Mouse (Mus musculus) naive thymus-derived CD4-positive, alpha-beta T cell, adult 2 months (primary cell): ENCODE results near the gene Sacm1l.

ENCODE experiments used
- DNase-seq: peaks from one replicate; pipeline ENCODE4 v3.0.0-alpha.2; 2011; ENCODE audit warnings: low read depth

Gene Sacm1l

DNA sequence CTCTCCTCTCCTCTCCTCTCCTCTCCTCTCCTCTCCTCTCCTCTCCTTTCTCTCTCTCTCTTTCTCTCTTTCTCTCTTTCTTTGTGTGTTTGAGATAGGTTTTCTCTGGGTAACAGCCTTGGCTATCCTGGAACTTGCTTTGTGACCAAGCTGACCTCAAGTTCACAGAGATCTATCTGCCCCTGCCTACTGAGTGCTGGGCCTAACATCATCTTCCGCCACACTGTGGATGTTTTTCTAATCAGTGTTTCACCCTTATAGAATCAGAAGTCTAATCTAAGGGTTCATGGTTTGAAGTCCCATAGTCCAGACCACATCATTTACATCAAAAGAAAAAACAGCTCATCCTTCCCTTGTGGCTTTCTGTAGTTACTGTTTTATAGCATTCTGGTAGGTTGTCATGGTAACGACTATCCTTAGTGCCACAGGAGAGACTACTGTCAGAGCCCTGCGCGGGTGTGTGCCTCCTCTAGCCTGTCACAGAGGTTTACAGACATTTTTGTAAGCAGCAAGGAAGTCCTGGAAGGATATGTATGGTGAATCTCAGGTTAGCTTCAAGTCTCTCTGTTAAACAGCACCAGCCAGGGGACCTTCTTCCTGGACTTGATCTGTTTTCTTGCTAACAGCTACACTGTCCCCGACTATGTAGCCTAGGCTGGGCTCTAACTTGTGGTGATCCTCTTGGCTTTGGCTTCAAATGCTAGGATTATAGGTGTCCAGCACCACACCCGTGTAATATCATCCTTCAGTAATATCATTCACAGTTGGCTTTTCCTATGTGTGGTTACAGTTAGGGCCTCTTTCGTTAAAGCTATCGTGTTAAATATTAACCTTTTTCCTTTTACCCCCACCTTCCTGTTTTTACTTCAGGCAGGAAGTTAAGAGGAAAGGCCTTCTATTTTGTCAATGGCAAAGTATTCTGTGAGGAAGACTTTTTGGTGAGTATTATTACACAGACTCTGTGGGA lies 19.6 kb upstream of the Sacm1l start:
- DNase-seq = peak; percentile 92

- no peak for DNase-seq
These were observed 18.6 kb upstream of the Sacm1l start for GRCm38 (mm10) chr9:123510926-123511325.

DNA sequence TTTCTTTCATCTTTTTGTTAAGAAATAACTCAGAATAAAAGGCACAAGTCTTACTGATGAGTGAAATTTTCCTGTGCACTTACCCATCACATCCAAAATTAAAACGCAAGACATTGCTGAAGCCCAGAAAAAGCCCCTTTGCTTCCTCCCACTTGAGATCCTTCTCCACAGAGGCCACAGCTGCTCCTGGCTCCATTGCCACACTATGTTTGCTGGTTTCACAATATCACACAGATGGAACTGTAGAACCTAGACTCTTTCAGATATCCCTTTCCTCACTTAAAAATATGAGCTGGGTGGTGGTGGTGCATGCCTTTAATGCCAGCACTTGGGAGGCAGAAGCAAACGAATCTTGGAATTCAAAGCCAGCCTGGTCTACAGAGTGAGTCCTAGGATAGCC lies 17.1 kb upstream of the Sacm1l start:
- DNase-seq = no peak

GRCm38 (mm10) chr9:123515087-123515486 lies 14.5 kb upstream of the Sacm1l start:
- no peak for DNase-seq

- DNase-seq = no peak
These were observed 12.7 kb upstream of the Sacm1l start for GRCm38 (mm10) chr9:123516641-123517385.

- DNase-seq = peak; percentile 68
These were observed 10.3 kb upstream of the Sacm1l start for GRCm38 (mm10) chr9:123518969-123519894.

GRCm38 (mm10) chr9:123520735-123521134 lies 8.8 kb upstream of the Sacm1l start:
- DNase-seq = no peak

GRCm38 (mm10) chr9:123523676-123524075 lies 5.9 kb upstream of the Sacm1l start:
- DNase-seq = peak; percentile 78

DNA sequence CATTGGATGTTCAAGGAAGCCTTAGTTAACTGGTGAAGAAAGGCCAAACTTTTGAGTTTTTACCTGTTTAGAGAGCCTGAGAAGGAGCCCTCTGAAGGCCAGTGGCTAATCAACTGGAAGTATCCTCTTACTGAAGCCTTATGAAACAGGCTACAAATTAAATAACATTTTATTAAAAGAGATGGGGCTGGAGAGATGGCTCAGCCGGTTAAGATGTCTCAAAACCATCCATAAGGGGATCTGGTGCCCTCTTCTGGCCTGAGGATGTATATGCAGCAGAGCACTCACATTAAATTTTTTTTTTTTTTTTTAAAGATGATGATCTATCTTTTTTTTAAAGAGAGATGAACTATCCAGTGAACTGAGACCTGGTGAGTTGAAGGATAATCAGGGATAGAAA lies 4.5 kb upstream of the Sacm1l start:
- peak; percentile 90 for DNase-seq

DNA sequence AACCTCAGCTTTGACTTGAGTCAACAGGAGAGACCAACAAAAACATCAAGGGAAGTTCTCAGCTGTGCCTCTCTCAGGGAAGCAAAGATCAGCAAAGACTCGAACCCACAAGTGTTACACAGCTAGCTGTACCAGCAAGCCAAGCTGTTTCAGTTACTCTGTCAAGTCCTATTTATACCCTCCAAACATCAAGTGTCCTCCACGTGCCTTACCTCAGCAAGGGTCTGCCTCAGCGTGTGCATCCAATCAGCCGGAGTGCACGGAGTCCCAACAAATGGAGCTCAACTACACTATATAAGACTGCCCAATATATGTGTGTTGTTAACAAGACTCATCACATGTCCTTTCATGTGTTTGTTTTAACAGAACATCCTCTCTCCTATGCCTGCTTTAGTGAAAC lies 3.1 kb upstream of the Sacm1l start:
- peak; percentile 34 for DNase-seq

- no peak for DNase-seq
These were observed 1.3 kb upstream of the Sacm1l start for GRCm38 (mm10) chr9:123528087-123528925.

GRCm38 (mm10) chr9:123528926-123529295 lies 648 bp upstream of the Sacm1l start:
- no peak for DNase-seq

GRCm38 (mm10) chr9:123530158-123530475 lies 558 bp downstream of the Sacm1l start:
- DNase-seq = no peak

GRCm38 (mm10) chr9:123530566-123531130 lies 1.1 kb downstream of the Sacm1l start:
- peak; percentile 26 for DNase-seq

- no peak for DNase-seq
These were observed 1.7 kb downstream of the Sacm1l start for GRCm38 (mm10) chr9:123531234-123531633.

- no peak for DNase-seq
These were observed 7.1 kb downstream of the Sacm1l start for GRCm38 (mm10) chr9:123536613-123537012.

GRCm38 (mm10) chr9:123538189-123538588 lies 8.6 kb downstream of the Sacm1l start:
- no peak for DNase-seq

DNA sequence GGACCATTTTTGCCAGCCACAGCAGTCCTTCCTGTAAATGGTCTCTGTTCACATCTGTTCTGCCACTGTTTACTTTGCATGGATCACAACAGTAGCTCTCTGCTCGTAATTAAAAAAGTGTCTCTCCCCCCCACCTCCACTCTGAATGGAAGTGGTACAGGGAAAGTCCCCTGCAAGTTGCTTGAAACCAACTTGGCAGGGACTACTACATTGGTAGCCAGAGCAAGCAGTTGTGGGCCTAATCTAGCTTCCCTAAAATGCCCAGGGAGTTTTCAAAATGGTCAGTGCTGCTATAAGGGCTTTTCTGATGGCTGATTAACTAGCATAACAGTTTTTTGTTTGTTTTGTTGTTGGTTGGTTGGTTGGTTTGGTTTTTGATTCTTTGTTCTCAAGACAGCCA lies 9.5 kb downstream of the Sacm1l start:
- DNase-seq = no peak

DNA sequence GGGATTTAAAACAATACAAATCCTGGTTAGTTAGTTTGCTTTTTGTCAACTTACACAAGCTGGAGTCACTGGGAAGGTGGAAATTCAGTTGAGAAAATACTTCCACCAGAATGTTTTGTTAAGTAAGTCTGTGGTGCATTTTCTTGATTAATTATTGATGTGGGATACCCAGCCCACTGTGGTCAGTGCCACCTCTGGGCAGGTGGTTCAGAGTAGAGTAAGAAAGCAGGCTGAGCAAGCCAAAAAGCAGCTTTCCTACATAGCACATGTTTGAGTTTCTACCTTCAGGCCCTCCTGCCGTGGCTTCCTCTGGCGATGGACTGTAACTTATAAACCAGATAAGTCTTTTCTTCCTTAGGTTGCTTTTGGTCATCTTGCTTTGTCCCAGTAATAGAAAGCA lies 10.3 kb downstream of the Sacm1l start:
- DNase-seq = no peak

GRCm38 (mm10) chr9:123554599-123554998 lies 25.0 kb downstream of the Sacm1l start:
- no peak for DNase-seq
